Mouse (Mus musculus) thymus, adult 18-20 months (tissue): ENCODE measurements around the gene Far1.

Experiments used
- DNase-seq, 2 experiments: peaks; one replicate each; pipeline ENCODE4 v3.0.0; 2022; ENCODE audit warnings: mixed read lengths in 2 of 2

Far1 gene

DNA sequence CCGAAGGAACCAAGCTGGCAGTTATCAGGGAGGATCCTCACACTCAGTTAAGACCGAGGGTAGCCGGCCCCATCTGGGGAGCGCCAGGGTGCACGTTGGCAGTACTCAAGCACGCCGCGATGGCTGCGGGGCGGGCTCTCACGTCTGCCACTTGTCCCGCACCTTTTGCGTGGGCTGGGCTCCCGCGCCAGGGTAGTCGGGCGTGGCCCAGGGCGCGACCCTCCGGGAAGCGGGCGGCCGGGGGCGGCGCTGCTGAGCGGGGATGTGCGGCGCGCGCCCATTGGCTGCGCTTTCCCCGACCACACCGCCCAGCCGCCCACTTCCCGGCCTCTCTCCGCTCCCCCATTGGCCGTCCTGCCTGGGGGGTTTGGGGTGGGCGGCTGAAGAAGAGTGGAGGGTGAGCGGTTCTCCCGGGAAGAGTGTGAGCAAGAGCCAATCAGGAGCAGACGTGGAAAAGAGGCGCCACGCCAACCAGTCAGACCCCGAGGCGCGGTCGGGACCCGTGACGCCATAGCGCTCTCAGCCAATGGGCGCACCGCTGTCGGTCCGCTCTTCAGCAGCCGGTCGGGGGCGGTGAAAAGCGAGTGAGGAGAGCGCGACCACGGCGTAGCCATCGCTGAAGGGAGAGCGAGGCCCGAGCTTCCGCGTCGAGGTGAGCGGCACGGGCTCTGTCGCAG, at the start of gene Far1:
TSS of gene Far1 (plus strand) at position 549 of the 677 bp plus-strand sequence.
- DNase-seq = peak; percentile 95 to 97

DNA sequence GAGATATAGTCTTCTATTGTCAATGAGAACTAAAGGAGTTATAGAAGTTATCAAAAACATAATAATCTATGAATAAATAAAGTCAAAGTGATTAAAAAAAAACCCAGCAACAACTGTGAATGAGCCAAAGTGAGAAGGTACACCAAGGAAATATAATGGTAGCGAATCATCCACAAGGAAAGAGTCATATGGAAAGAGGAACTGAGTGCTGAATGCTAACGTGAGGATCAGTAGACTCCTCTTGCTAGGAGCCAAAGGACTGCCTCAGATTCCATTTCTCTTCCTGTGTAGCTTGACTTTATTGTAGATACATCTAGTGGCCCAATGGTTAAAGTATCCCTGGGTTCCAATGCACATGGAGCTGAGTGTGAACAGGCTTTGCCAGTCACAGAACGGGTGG, 45.3 kb upstream of the Far1 start:
- DNase-seq = no peak

GRCm38 (mm10) chr7:113470671-113471070, 43.0 kb upstream of the Far1 start:
- DNase-seq = no peak

DNA sequence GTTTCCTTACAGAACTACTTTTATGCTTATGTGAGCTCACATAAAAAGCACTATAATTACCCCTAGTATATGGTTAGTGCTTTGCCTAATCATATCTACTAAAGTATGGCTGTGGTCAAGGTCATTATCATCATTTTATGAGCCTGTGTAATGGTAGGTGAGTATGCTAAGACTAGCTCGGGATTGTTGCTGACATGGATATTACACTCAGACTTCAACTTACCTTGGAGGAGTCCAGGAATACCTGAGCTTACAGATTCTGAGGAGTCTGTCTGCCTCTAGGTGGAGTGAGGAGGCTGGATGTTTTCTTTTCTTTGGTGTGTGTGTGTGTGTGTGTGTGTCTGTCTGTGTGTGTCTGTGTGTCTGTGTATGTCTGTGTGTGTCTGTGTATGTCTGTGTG, 42.0 kb upstream of the Far1 start:
- DNase-seq = no peak

DNA sequence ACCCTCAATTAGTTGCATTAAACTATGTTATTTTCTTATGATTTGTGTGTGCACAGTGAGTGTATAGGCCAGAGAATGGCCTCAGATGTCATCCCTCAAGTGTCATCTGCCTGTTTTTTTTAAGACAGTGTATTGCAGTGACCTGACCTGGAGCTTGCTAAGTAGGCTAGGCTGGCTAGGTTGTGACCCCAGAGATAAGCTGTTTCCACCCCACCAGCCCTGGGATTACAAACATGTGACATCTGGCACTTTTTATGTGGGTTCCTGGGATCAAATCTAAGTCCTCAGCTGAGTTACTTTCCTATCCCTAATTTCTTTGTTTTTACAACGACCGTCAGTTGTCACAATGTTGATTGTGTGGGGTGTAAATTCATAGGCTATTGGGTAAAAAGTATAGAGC, 17.8 kb upstream of the Far1 start:
- DNase-seq = no peak

DNA sequence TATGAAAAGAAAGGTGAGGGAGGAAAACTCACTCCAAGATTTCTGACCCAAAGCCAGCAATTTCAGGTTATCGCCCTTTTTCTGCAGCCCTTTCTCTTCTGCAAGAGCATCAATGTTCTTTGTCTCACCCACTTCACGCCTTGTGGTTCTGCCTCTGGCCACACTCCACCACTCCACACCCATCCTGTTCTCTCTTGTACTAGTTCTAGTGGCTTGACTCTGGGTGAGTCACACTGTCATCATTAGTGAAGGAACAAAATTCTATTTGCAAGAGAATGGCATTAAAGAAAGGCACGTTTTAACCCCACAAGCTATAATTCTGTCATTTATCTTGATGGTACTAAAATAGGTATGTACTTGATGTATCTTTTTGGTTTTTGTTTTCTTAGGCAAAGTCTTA, 15.2 kb upstream of the Far1 start:
- no peak for DNase-seq

- DNase-seq = no peak
These were observed 13.8 kb upstream of the Far1 start for GRCm38 (mm10) chr7:113499821-113500220.

GRCm38 (mm10) chr7:113502453-113502852, 11.2 kb upstream of the Far1 start:
- no peak for DNase-seq

DNA sequence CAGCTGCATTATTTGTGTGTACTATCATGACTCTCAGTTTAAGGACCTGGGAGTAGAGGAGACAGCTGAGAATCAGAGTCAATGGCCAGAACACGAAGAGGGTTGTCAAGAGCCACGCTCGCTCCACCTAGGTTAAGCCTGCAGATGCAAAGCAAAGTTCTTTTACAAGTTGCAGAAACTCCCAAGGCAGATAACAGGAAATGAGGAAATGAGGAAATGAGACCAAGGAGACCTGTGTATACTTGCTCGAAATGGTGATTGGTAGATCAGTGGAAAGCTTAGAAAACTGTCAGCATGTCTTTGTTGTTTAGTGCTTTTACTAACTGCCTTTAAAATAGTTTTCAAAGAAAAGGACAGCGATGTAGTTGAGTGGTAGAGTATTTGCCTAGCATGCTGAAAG, 8.6 kb upstream of the Far1 start:
- DNase-seq = no peak

DNA sequence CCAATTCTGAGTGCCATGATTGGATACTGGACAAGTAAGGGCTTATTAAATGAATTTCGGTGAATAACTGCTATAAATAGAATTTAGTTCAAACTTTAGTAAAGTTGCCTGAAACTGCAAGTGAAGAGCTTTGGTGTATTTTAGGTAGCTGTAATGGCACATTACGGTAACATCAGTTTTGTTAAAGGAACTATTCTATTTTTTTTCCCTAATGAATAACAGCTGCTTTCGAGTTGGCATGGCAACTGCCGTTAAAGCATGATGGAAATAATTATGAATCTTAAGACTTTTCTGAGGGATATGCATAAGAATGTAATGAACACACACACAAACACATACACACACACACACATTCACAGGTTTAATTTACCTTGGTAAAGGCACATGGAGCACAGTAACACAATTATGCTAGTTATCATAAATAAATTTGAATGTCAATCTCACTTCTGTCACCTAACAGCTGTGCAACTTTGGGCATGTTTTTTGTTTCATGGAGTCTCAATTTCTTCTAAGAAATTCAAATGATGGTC, 8.1 kb upstream of the Far1 start:
- no peak for DNase-seq

DNA sequence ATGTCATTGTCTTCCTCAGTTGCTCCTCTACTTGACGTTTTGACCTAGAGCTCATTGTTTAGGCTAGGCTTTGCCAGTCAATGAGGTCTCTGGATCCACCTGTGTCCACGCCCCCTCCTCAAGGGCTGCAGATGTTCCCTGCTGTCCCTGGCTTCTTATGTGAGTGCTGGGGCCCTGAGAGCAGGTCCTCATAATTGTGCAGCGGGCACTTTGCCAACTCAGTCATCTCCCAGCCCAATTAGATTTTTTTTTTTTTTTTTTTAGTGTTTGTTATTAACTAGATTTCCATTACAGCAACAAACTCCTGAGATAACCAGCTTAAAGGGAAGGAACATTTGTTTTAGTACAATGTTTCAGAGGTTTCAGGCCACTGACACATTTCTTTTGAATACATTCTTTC, 5.8 kb upstream of the Far1 start:
- no peak for DNase-seq

- DNase-seq = no peak
These were observed 2.2 kb upstream of the Far1 start for GRCm38 (mm10) chr7:113511396-113511795.

- no peak for DNase-seq
These were observed 928 bp upstream of the Far1 start for GRCm38 (mm10) chr7:113512527-113513285.

DNA sequence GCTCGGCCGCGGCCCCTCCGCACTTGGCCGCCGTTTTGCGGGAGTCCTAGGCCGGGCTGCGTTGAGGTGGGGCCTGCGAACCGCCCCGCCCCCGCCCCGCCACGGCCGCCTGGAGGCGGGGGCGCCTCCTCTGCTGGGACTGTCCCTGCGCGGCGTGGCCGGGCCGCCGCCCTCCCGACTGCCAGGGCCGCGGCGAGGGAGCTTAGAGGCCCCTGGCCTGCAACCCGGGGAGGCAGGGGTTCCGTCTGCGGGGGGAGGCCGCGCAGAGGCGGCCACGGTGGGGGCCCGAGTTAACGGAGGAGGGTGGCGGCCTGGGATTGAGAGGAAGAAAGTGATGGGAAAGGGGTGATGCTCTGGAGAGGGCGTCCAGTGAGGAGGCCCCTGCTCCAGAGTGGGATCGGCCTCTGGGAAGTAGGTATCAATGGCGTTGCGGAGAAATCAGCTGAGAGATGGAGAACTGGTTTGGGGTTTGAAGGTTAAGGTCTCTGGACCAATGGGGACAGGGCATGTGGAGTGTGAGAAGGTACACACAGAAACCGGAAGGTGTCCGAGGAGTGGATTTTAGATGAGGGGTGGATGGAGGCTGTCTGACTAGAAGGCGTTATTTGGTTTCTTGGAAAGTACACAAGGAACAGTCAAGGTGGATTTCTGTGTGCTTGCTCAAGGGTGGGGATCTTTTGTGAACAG, 472 bp downstream of the Far1 start:
- DNase-seq = no peak

DNA sequence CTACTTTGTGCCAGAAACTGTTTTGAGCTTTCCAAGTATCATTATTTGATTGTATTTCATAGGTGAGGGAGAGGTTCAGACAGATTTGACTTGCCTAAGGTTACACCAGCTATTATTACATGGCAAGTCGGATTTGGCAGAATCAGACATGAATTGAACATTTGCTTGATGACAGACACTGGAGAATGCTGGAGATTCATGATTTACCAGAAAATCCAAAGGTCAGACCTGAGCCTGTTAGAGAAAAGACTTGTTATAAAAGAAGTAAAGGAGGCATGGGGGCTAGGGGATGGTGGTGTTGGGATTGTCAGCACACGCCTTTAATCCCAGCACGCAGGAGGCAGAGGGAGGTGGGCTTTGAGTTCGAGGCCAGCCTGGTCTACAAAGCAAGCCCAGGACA, 2.2 kb downstream of the Far1 start:
- DNase-seq = no peak

DNA sequence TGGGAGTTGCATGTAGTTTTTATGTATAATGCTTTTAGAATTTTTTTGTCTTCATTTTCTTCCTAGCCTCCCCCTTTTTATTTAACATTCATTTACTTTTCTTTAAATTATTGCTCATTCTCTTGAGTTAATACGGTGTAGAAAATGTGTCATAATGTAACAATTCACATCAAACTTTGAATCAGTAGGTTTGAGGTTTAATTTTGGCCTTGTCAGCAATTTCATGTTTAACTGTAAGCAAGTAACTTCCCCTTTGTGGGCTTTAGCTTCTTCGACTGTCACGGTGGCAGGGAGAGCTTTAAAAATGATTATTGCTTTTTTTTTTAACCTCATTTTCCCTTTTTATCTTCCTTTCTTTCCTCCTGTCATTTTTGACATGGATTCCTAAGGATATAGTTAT, 4.8 kb downstream of the Far1 start:
- DNase-seq = no peak

DNA sequence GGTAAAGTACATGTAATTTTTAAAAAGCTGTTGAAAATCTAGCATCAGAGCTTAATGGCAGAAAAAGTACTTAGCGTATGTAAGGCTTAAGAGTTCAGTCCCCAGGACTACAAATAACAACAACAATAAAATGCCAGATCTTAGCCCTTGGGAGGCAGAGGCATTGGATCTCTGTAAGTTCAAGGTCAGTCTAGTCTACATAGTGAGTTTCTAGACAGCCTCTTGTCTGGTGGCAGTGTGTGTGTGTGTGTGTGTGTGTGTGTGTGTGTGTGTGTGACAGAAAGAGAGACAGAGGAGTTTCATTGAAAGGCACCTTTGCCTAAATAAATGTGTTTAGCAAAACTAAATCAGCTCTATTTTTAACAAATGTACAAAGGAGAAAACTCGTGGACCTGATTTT, 5.3 kb downstream of the Far1 start:
- no peak for DNase-seq

DNA sequence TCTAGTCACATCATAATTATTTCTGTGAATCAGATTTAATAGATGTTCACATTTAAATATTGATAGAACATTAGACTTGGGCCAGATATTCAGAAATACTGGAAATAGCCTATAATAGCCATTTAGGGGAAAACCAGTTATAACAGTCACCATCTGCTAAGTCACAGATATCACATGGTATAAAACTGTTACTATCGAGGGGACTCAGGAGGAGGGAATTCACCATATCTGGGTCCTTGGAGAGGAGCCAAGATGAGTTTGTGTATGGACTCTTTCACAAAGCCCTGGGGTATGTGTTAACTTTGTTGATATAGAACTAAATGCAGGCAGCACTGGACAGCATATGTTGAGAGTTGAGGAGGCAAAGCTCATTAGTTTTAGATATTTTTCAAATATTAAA, 29.5 kb downstream of the Far1 start:
- DNase-seq = no peak

- DNase-seq = no peak
These were observed 38.3 kb downstream of the Far1 start for GRCm38 (mm10) chr7:113551742-113552463.

DNA sequence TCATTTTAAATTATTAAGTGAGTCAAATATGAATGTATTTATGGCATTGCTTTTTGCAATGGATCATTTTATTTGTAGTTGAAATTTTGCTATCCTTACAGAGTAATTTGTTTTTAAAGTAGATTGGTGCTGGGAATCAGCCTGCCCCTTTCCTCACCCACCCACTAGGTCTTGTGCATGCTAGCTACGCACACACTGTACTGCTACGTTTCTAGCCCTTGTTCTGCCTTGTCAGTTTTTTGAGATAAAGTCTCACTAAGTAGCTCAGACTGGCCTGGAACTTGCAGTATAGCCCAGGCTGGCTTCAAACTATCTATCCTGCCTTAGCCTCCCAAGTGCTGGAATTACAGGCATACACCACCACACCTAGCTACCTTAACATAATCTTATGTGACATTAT, 38.9 kb downstream of the Far1 start:
- DNase-seq = no peak

- DNase-seq = no peak
These were observed 42.5 kb downstream of the Far1 start for GRCm38 (mm10) chr7:113556138-113556537.

DNA sequence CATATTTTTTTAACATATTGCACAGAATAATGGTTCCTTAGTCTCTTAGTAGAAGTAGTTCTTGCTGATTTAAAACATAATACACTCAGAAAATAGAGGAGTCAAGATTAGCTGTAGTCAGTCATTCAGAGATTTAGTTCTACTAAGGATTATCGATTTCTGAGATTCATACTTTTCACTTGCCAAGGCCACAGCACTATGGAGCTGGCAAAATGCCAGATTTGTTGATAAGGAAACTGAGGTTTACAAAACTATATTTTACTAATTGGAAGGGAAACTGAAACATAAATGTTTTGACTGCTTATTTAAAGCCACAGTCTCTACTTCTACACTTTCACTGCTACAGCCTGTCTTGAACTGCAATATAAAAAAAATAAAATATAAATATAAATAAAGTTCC, 53.3 kb downstream of the Far1 start:
- DNase-seq = no peak

DNA sequence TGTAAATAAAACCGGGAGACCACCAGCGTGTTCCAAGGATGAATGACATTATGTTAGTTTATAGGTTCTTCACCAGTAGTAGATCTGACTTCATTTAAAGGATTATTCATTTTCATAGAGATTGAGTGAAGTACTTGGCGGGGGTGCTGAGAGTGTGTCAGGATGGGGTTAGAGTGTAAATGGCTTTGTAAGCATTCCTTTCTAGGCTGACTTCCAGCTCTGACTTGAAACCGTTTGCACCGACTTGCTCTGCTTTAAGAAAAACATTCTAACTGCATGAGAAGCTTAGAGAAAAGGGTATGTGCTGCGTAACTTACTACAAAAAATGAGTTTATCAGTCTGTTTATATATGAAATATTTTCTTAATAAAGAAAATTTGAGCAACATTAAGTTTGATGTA, 57.5 kb downstream of the Far1 start:
- DNase-seq = no peak
